Mouse (Mus musculus) MEL (cell line): Measurements from ENCODE around the gene Gmpr. TPM values are rescaled to one million over a fixed set of nuclear protein-coding genes. Genes with fewer than 3 reads are reported as not detected.

Source experiments
- DNase-seq: peaks from one replicate; pipeline ENCODE4 v3.0.0; 2011; ENCODE audit warnings: low read depth, low spot score
- H3K27ac ChIP-seq: 2 replicates; pipeline ENCODE4 v1.5.1; 2012; ENCODE audit warnings: low read depth, mild to moderate bottlenecking, control low read depth, low read length, moderate library complexity; ENCODE audit not compliant: control insufficient read depth
- H3K27me3 ChIP-seq, 2 experiments: fragments of 150-350 bp in 1 of 2; sonication (generic) in 1 of 2; 2 replicates each; pipeline ENCODE4 v1.6.1; 2012; ENCODE audit warnings: low read length in 2 of 2, mild to moderate bottlenecking in 2 of 2, improper control_type of control experiment in 1 of 2, moderate library complexity in 1 of 2; ENCODE audit not compliant: insufficient read depth in 2 of 2, control insufficient read depth in 1 of 2
- H3K36me3 ChIP-seq, 2 experiments: 2 replicates each; pipeline ENCODE4 v1.6.1; 2012 to 2014; ENCODE audit warnings: low read length in 2 of 2, improper control_type of control experiment in 1 of 2, inconsistent platforms in 1 of 2, mild to moderate bottlenecking in 1 of 2; ENCODE audit not compliant: insufficient read depth in 2 of 2, control insufficient read depth in 1 of 2
- H3K4me1 ChIP-seq, 2 experiments: fragments of 150-350 bp in 1 of 2; sonication (generic) in 1 of 2; 2 replicates each; pipeline ENCODE4 v1.6.1; 2012; ENCODE audit warnings: low read length in 2 of 2, improper control_type of control experiment in 1 of 2, mild to moderate bottlenecking in 1 of 2; ENCODE audit not compliant: insufficient read depth in 2 of 2, control insufficient read depth in 1 of 2
- H3K4me3 ChIP-seq, 2 experiments: fragments of 150-350 bp in 1 of 2; sonication (generic) in 1 of 2; 2 replicates each; pipeline ENCODE4 v1.5.1; 2012; ENCODE audit warnings: low read depth in 2 of 2, low read length in 2 of 2, mild to moderate bottlenecking in 2 of 2, moderate library complexity in 2 of 2, control low read depth in 1 of 2, improper control_type of control experiment in 1 of 2; ENCODE audit not compliant: control insufficient read depth in 1 of 2, insufficient read depth in 1 of 2
- H3K79me2 ChIP-seq: 2 replicates; pipeline ENCODE4 v1.6.1; 2012; ENCODE audit warnings: mild to moderate bottlenecking, low read length, moderate library complexity; ENCODE audit not compliant: control insufficient read depth, poor library complexity, insufficient read depth
- H3K9ac ChIP-seq: 2 replicates; pipeline ENCODE4 v1.6.1; 2012; ENCODE audit warnings: low read depth, mild to moderate bottlenecking, control low read depth, low read length, moderate library complexity; ENCODE audit not compliant: control insufficient read depth, poor library complexity, severe bottlenecking
- H3K9me3 ChIP-seq: fragments of 150-350 bp; sonication (generic); replicated peaks from 2 replicates; pipeline ENCODE4 v1.6.1; 2012; ENCODE audit warnings: mild to moderate bottlenecking, low read length, improper control_type of control experiment, moderate library complexity; ENCODE audit not compliant: insufficient read depth
- E2F4 ChIP-seq: IDR thresholded peaks from 2 replicates; pipeline ENCODE4 v1.6.1; 2011; ENCODE audit warnings: low read depth, low read length, improper control_type of control experiment, borderline replicate concordance
- ELF1 ChIP-seq: IDR thresholded peaks from 2 replicates; pipeline ENCODE4 v1.6.1; 2014; ENCODE audit warnings: low read depth, mild to moderate bottlenecking, inconsistent platforms, low read length, improper control_type of control experiment, moderate library complexity
- EP300 ChIP-seq, 2 experiments: IDR thresholded peaks; 2 replicates each; pipeline ENCODE4 v1.6.1; 2011; ENCODE audit warnings: improper control_type of control experiment in 2 of 2, low read length in 2 of 2, low read depth in 1 of 2, mild to moderate bottlenecking in 1 of 2
- MAFK ChIP-seq: IDR thresholded peaks from 2 replicates; pipeline ENCODE4 v1.6.1; 2011; ENCODE audit warnings: low read depth, mild to moderate bottlenecking, low read length, improper control_type of control experiment, borderline replicate concordance
- MAX ChIP-seq: IDR thresholded peaks from 2 replicates; pipeline ENCODE4 v1.6.1; 2011; ENCODE audit warnings: low read length, improper control_type of control experiment
- MAZ ChIP-seq: IDR thresholded peaks from 2 replicates; pipeline ENCODE4 v1.6.1; 2012; ENCODE audit warnings: low read depth, mild to moderate bottlenecking, inconsistent platforms, low read length, improper control_type of control experiment
- MXI1 ChIP-seq: IDR thresholded peaks from 2 replicates; pipeline ENCODE4 v1.6.1; 2011; ENCODE audit warnings: mild to moderate bottlenecking, low read depth, low read length, improper control_type of control experiment
- MYB ChIP-seq: IDR thresholded peaks from 2 replicates; pipeline ENCODE4 v1.6.1; 2011; ENCODE audit warnings: mild to moderate bottlenecking, low read depth, low read length, improper control_type of control experiment
- POLR2A ChIP-seq, 2 experiments: IDR thresholded peaks; 2 replicates each; pipeline ENCODE4 v1.6.1; 2011 to 2012; ENCODE audit warnings: low read length in 2 of 2, mild to moderate bottlenecking in 2 of 2, control low read depth in 1 of 2, improper control_type of control experiment in 1 of 2, low read depth in 1 of 2, moderate library complexity in 1 of 2; ENCODE audit not compliant: control insufficient read depth in 1 of 2, insufficient read depth in 1 of 2, poor library complexity in 1 of 2
- POLR2AphosphoS2 ChIP-seq: IDR thresholded peaks from 2 replicates; pipeline ENCODE4 v1.6.1; 2011; ENCODE audit warnings: low read length, improper control_type of control experiment
- POLR2AphosphoS5 ChIP-seq: IDR thresholded peaks from 2 replicates; pipeline ENCODE4 v1.6.1; 2012; ENCODE audit warnings: low read depth, borderline replicate concordance, mild to moderate bottlenecking, inconsistent platforms, low read length, moderate library complexity, mixed read lengths
- RCOR1 ChIP-seq: IDR thresholded peaks from 2 replicates; pipeline ENCODE4 v1.6.1; 2012; ENCODE audit warnings: low read depth, mild to moderate bottlenecking, inconsistent platforms, low read length, improper control_type of control experiment
- TBP ChIP-seq: IDR thresholded peaks from 2 replicates; pipeline ENCODE4 v1.8.0; 2011; ENCODE audit warnings: low read depth, low read length, improper control_type of control experiment
- ZC3H11A ChIP-seq: IDR thresholded peaks from 2 replicates; pipeline ENCODE4 v1.6.1; 2012; ENCODE audit warnings: low read depth, mild to moderate bottlenecking, inconsistent platforms, low read length, improper control_type of control experiment
- polyA plus RNA-seq, 2 experiments: library from polyadenylated mRNA; stranded (reverse) in 1 of 2; unstranded in 1 of 2; fragments of >175 nt in 1 of 2; fragments of >200 nt in 1 of 2; gene quantifications; 2 replicates each; pipeline versions ENCODE4 v1.2.1 to v1.2.4; 2012; ENCODE audit warnings: low replicate concordance in 2 of 2, low read depth in 1 of 2; ENCODE audit not compliant: insufficient read length in 2 of 2, insufficient read depth in 1 of 2, missing spikeins in 1 of 2
- total RNA-seq: library from RNA; depleted of rRNA; stranded (reverse); fragments of 300-350 nt; gene quantifications from 2 replicates; pipeline ENCODE4 v1.2.3, GENCODE M21; 2012

The Gmpr gene
- total and polyA plus RNA-seq, 3 experiments, result 64.2 to 130 TPM; not detected in 1

GRCm38 (mm10) chr13:45553674-45554073 lies 46.4 kb downstream of the Gmpr start:
- Histone ChIP-seq H3K4me3 (no peak overlapping the region), H3K27me3 (no peaks in the 10 kb centered on the region), H3K27ac (no peak overlapping the region), H3K79me2 (no peaks in the 10 kb centered on the region), H3K4me1 (no peaks in the 10 kb centered on the region), H3K9ac (no peak overlapping the region), H3K9me3 (no peaks in the 10 kb centered on the region), H3K36me3 (no peaks in the 10 kb centered on the region)
- no peak for DNase-seq
- TF ChIP-seq E2F4, result no peak
- no peak for TF ChIP-seq POLR2AphosphoS5
- no peak for TF ChIP-seq TBP
- no peak for TF ChIP-seq MYB
- TF ChIP-seq MXI1, result no peak
- TF ChIP-seq MAFK, result no peak
- TF ChIP-seq ZC3H11A, result no peak
- no peak for TF ChIP-seq POLR2A (IDR thresholded peaks at IDR 0.05; ENCODE audit: control insufficient read depth in 1 of 2, insufficient read depth in 1 of 2, low read depth in 1 of 2, low read length in 2 of 2, poor library complexity in 1 of 2)
- no peak for TF ChIP-seq POLR2AphosphoS2

- Histone ChIP-seq H3K79me2 (no peaks in the 10 kb centered on the region), H3K9ac (no peak overlapping the region), H3K4me1 (no peaks in the 10 kb centered on the region), H3K27me3 (no peaks in the 10 kb centered on the region), H3K27ac (no peak overlapping the region), H3K4me3 (no peak overlapping the region), H3K9me3 (no peaks in the 10 kb centered on the region), H3K36me3 (no peaks in the 10 kb centered on the region)
- TF ChIP-seq RCOR1 (no peak), ELF1 (no peak), TBP (no peak), MAX (no peak)
- DNase-seq, result no peak
Measured at GRCm38 (mm10) chr13:45558367-45558766, 51.1 kb downstream of the Gmpr start.

GRCm38 (mm10) chr13:45559258-45559657 lies 52.0 kb downstream of the Gmpr start:
- Histone ChIP-seq H3K9ac (no peak overlapping the region), H3K79me2 (no peaks in the 10 kb centered on the region), H3K27ac (no peak overlapping the region), H3K4me1 (no peaks in the 10 kb centered on the region), H3K36me3 (no peaks in the 10 kb centered on the region), H3K9me3 (no peaks in the 10 kb centered on the region), H3K27me3 (no peaks in the 10 kb centered on the region), H3K4me3 (no peak overlapping the region)
- DNase-seq, result no peak
- no peak for TF ChIP-seq EP300 (IDR thresholded peaks at IDR 0.05; ENCODE audit: low read depth in 1 of 2, low read length in 2 of 2)
- TF ChIP-seq MYB, result no peak
- TF ChIP-seq POLR2AphosphoS2, result no peak
- no peak for TF ChIP-seq MAZ
